Mouse (Mus musculus) thymus, adult 2 months (tissue): Measurements from ENCODE around the gene Marc2. TPM values are rescaled to one million over a fixed set of nuclear protein-coding genes. Genes with fewer than 3 reads are reported as not detected.

Experiments
- DNase-seq: peaks from one replicate; pipeline ENCODE4 v3.0.0; 2021
- H3K27ac ChIP-seq: fragments of 200-500 bp; 2 replicates; pipeline ENCODE4 v1.5.1; 2012; ENCODE audit warnings: low read length, control low read depth; ENCODE audit not compliant: control insufficient read depth, insufficient read depth
- H3K27me3 ChIP-seq: fragments of 200-500 bp; 2 replicates; pipeline ENCODE4 v1.6.1; 2012; ENCODE audit warnings: mild to moderate bottlenecking, low read length, moderate library complexity, mixed read lengths; ENCODE audit not compliant: control insufficient read depth, insufficient read depth
- H3K36me3 ChIP-seq: fragments of 200-500 bp; 2 replicates; pipeline ENCODE4 v1.6.1; 2012; ENCODE audit warnings: mild to moderate bottlenecking, low read length, moderate library complexity; ENCODE audit not compliant: control insufficient read depth, insufficient read depth
- H3K4me1 ChIP-seq: fragments of 200-500 bp; replicated peaks from 2 replicates; pipeline ENCODE4 v1.6.1; 2012; ENCODE audit warnings: low read length; ENCODE audit not compliant: control insufficient read depth, insufficient read depth
- H3K4me3 ChIP-seq: fragments of 200-500 bp; 2 replicates; pipeline ENCODE4 v1.5.1; 2012; ENCODE audit warnings: mild to moderate bottlenecking, low read length, control low read depth, moderate library complexity; ENCODE audit not compliant: control insufficient read depth, insufficient read depth
- CTCF ChIP-seq: fragments of 200-500 bp; IDR thresholded peaks from 2 replicates; pipeline ENCODE4 v1.5.1; 2012; ENCODE audit warnings: mild to moderate bottlenecking, control low read depth, low read length, moderate library complexity, borderline replicate concordance; ENCODE audit not compliant: control insufficient read depth, poor library complexity, insufficient read depth; ENCODE audit errors: extremely low read depth
- POLR2A ChIP-seq: fragments of 200-500 bp; IDR thresholded peaks from 2 replicates; pipeline ENCODE4 v1.6.1; 2012; ENCODE audit warnings: mild to moderate bottlenecking, low read length, control low read depth, moderate library complexity; ENCODE audit not compliant: control insufficient read depth, poor library complexity, insufficient read depth; ENCODE audit errors: extremely low read depth
- WGBS: fragments of 180-500 bp; shearing (Covaris S2); methylation state at CpG from one replicate; pipeline ENCODE4 v1.1.7; 2018; 5-methylcytosine and 5-hydroxymethylcytosine counted together
- polyA plus RNA-seq: library from polyadenylated mRNA; depleted of rRNA; stranded (reverse); fragments of >200 nt; gene quantifications from 2 replicates; pipeline ENCODE4 v1.2.3, GENCODE M21; 2012

Gene Marc2
- polyA plus RNA-seq, 1 experiment = 76.3 TPM

DNA sequence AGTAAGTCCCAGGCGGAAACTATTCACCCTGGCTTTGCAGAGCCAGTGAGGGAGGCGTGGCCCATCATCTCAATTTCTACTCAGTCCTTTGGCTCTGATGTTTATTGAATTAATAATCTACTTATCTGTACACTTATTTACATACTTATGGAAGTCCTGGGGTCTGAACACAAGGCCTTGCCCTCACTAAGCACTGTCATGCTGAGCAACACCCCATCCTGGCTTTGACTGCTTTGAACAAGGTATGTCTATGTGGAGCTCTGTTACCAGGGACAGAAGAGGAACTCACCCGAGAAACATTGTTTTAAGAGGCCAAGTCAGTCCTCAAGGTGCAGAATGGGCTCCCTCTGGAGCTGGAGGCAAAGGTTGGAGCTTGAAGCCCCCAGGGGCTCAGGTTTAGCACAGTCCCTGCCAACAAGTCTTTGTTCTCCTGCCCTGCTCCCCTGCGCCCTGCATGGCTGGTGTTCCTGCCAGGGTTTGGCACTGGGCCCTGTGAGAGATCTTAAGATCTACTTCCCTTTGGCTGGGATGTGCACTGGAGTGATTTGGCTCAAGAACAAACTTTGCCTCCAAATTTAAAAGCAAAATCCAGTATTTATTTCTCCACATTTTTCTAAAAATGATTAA, 23.8 kb upstream of the Marc2 start:
- no peaks in the 10 kb centered on the region for H3K4me1 ChIP-seq
- no peaks in the 10 kb centered on the region for H3K27me3 ChIP-seq
- WGBS = 69% methylated on average over 4 of the region's 4 CpGs
- TF ChIP-seq CTCF (no peak), POLR2A (no peak)
- no peak overlapping the region for H3K27ac ChIP-seq
- no peaks in the 10 kb centered on the region for H3K36me3 ChIP-seq
- H3K4me3 ChIP-seq = no peak overlapping the region
- no peak for DNase-seq

GRCm38 (mm10) chr1:184867640-184868120, 21.4 kb upstream of the Marc2 start:
- Histone ChIP-seq H3K4me3 (no peak overlapping the region), H3K4me1 (no peaks in the 10 kb centered on the region), H3K27me3 (no peaks in the 10 kb centered on the region), H3K36me3 (no peaks in the 10 kb centered on the region), H3K27ac (no peak overlapping the region)
- no peak for DNase-seq
- TF ChIP-seq POLR2A (no peak), CTCF (no peak)
- WGBS = 95% methylated on average over 3 of the region's 3 CpGs

- no peaks in the 10 kb centered on the region for H3K36me3 ChIP-seq
- H3K27me3 ChIP-seq = no peaks in the 10 kb centered on the region
- H3K4me3 ChIP-seq = no peak overlapping the region
- WGBS = 69% methylated on average over 7 of the region's 7 CpGs
- H3K4me1 ChIP-seq = no peaks in the 10 kb centered on the region
- TF ChIP-seq POLR2A = no peak
- no peak for TF ChIP-seq CTCF
- DNase-seq = no peak
- H3K27ac ChIP-seq = no peak overlapping the region
Measured at GRCm38 (mm10) chr1:184864381-184864801, 18.1 kb upstream of the Marc2 start.

GRCm38 (mm10) chr1:184862636-184863035, 16.4 kb upstream of the Marc2 start:
- Histone ChIP-seq H3K36me3 (no peaks in the 10 kb centered on the region), H3K4me3 (no peak overlapping the region), H3K27me3 (no peaks in the 10 kb centered on the region), H3K4me1 (no peaks in the 10 kb centered on the region), H3K27ac (no peak overlapping the region)
- WGBS = 94% methylated on average over 6 of the region's 6 CpGs
- DNase-seq = no peak
- TF ChIP-seq CTCF = no peak
- no peak for TF ChIP-seq POLR2A

GRCm38 (mm10) chr1:184861551-184861950, 15.3 kb upstream of the Marc2 start:
- Histone ChIP-seq H3K36me3 (no peaks in the 10 kb centered on the region), H3K27ac (no peak overlapping the region), H3K4me3 (no peak overlapping the region), H3K27me3 (no peaks in the 10 kb centered on the region), H3K4me1 (no peaks in the 10 kb centered on the region)
- DNase-seq = no peak
- no peak for TF ChIP-seq POLR2A
- TF ChIP-seq CTCF = no peak
- 93% methylated on average over 2 of the region's 2 CpGs for WGBS

GRCm38 (mm10) chr1:184860276-184860675, 14.0 kb upstream of the Marc2 start:
- no peak overlapping the region for H3K4me3 ChIP-seq
- TF ChIP-seq CTCF (no peak), POLR2A (no peak)
- 86% methylated on average over 3 of the region's 3 CpGs for WGBS
- no peak for DNase-seq
- no peak overlapping the region for H3K27ac ChIP-seq
- no peaks in the 10 kb centered on the region for H3K4me1 ChIP-seq
- no peaks in the 10 kb centered on the region for H3K27me3 ChIP-seq
- H3K36me3 ChIP-seq = no peaks in the 10 kb centered on the region

- Histone ChIP-seq H3K27ac (no peak overlapping the region), H3K36me3 (no peaks in the 10 kb centered on the region)
- TF ChIP-seq CTCF = no peak
- no peak for TF ChIP-seq POLR2A
Measured at GRCm38 (mm10) chr1:184858253-184858652, 12.0 kb upstream of the Marc2 start.

More at GRCm38 (mm10) chr1:184858253-184858652, 12.0 kb upstream of the Marc2 start:
- peaks cover 9% of the 10 kb centered on the region for H3K4me1 ChIP-seq
- no peak for DNase-seq
- no peaks in the 10 kb centered on the region for H3K27me3 ChIP-seq
- WGBS = 100% methylated on average over 1 of the region's 1 CpGs
- no peak overlapping the region for H3K4me3 ChIP-seq
